Mouse (Mus musculus): ENCODE results near the gene Slc25a21. TPM values are rescaled to one million over a fixed set of nuclear protein-coding genes. Genes with fewer than 3 reads are reported as not detected.

Slc25a21 gene
- total RNA-seq, 2 experiments from 2014 or later: 0.17 to 0.54 TPM

DNA sequence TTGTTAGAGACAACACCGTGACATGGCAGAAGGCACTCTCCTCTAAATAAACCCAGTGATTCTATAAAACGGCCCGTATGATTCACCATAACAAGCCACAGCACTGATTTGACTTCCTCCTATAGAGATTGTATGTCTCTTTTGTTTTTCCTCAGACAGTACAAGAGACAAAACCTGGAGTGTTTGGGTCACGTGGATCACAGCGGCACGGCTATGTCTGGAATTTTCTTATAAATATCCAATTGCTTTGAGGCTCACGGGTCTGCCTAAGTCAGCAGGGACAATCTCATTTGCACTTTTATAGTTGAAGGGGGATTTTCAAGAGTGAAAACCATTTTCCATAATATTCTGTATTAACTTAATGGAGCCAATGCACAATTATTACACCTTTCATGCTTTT is 320.7 kb downstream of the Slc25a21 start:
- DNase-seq: no peak

DNA sequence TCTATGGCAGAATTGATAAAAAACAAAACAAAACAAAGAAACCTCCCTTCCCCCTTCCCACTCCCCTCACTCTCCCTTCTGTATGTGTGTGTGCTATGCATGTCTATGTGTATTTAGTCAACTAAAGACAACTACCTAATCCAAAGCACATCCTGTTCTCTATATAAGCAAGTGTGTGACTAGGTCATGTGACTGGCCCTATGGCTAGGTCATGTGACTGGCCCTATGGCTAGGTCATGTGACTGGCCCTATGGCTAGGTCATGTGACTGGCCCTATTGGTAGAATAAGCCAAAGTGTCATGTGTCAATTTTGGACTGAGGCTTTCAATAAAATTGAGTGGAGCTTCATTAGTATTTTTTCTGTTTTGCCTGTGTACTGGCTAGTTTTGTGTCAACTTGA is 324.1 kb downstream of the Slc25a21 start:
- DNase-seq: no peak

DNA sequence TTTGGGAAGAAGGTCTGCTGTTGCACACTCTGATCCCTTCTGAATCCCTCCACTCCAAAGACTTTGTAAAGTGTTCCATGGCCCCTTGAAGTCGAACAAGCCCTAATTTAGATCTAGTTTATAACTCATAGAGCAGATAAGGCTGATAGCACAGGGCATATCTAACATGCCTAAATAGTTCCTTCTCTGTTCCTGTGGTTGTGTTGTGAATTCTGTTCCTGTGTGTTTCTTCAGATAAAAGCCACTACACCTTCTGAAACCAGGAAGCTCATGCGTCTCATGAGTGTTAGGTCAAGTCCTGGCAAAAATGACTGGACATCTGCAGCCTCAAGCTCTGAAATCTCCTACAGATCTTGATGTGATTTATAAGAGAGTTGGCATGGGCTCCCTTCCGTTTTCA is 326.7 kb downstream of the Slc25a21 start:
- DNase-seq: no peak

DNA sequence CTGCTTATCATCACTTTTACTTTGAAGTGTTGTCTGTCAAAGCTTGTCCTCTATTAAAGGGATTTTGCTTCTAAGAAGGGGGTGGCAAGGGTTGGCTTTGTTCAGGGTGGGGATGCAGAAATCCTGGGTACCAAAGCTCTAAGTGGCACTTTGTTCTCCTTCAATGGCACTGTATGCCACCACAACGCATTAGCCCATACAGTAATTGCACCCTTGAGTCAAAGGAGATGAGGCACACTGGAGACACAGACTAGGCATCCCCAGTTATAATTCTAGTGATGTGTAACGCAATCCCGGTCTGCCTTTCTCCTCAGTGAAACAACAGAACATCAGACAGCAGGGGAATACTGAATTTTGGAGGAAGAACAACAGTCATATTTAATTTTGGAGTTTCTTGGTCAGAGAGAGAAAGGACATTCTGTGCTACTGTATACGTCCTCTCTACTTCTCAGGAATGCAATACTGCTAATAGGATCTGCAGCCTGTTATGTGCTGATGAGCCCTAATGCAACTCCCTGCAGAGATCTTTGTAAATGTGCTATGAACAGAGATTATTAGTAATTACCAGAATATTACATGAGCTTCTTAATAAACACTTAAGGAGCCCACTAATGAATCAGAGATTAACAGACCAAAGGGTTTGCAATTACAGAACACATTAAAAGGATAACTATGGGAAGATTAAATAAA is 333.3 kb downstream of the Slc25a21 start:
- no peak for DNase-seq

DNA sequence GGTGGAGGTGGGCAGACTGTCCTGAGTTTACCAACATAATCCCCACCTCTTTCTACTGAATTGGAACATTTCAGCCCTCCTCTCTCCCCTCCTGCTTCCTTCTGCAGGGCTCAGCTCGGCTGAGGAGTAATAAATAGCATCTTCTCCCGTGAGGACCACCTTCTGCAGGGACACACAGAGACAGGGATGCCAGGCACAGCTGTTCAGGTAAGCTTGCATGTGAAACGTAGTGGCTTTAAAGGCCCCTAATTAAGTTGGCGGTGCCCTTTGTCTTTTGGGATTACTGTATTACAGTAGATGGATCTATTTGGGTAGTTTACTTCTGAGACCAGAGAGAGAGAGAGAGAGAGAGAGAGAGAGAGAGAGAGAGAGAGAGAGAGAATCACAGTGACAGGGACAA is 344.6 kb downstream of the Slc25a21 start:
- DNase-seq: no peak

DNA sequence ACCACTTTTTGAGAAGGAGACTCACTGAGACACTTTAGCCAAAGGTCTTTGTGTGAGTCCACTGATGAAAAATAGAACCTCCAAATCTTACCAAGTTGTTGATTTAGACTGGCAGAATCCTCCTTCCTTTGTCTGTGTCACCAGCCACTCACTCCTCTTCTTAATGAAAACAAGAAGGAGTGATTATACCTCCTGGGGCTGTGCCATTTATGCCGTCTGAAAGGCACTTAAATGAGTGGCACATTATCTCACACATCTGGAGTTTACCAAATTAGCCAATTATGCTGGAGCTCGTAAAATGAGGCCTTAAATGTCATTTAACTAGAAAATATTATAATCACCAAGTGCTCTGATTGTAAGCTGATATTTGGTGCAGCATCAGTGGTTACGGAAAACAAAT is 345.8 kb downstream of the Slc25a21 start:
- DNase-seq: no peak

DNA sequence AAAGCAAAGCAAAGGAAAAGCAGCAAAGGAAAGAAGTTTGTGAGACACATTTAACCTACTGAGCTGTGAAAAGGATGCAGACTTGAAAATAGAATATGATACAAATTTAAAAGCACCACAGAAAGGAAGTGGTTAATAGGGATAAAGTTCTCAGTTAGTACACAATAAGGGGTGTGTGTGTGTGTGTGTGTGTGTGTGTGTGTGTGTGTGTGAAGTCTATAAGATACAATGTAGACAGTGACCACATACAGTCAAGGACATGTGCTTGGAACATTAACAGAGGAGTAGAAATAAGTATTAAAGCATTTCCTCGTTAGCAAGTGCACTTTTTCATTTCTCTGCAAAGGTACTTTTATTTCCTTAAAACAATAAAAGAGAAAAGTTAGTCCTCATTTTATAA is 367.3 kb downstream of the Slc25a21 start:
- DNase-seq: no peak

DNA sequence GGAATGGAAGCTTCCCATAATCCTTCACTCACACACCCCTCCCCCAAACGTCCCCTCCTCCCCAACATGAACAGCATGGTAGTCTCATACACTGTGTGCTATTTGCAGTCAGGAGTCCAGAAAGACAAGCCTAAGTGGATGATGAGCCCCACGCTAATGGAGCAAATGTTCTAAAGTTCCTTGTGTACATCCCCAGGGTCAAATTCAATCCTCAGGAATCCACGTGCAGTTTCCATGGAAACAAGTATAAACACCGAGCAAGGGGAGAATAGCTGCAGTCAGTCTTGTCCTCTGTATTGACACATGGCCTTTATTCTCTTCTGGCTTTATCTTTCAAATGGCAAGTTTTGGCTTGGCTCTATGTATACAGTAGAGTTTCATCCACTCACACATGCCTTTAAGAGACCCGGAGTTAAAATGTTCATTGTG is 367.8 kb downstream of the Slc25a21 start:
- no peak for DNase-seq

DNA sequence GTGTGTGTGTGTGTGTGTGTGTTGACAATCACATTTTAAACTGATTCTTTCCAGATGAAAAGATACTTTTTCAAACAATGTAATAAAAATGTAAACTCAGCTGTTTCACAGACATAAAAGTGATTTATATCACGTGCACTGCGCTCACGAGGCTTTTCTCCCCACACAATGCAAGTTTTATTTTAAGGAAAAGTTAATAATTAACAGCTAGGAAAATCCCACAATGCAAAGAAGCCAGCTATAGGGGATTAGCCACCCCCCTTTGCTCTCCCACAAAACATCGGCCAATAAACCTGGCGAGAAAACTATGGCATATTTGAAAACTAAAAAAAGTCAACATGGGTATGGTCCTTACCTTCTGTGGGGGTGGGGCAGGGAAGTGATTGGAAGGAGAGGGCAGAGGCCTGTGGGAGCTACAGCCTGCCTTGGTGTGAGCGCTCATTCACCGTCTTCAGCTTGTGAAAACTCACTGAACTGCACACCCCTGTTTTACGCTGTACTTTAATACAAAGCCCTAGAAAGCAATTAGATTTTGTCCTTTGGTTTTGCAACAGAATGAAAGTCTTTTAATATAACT is 369.4 kb downstream of the Slc25a21 start:
- no peak for DNase-seq

DNA sequence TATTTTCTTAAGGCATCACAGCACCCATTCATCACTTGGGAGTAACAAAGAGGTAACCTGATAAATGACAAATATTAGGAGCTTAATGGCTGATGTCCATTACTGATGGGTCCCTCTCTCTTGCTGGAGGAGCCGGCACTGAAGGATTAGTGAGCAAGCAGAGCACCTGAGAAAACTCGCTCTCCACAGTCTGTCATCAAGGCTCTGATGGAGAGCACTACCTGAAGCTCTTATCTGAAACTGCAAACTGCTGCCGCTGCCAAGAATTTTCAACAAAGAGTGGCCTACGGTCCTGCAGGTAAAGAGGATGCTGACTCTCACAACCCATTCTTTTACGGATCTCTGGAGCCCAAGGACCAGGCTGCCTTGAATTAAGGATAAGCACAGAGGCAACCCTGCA is 372.6 kb downstream of the Slc25a21 start:
- DNase-seq: no peak

DNA sequence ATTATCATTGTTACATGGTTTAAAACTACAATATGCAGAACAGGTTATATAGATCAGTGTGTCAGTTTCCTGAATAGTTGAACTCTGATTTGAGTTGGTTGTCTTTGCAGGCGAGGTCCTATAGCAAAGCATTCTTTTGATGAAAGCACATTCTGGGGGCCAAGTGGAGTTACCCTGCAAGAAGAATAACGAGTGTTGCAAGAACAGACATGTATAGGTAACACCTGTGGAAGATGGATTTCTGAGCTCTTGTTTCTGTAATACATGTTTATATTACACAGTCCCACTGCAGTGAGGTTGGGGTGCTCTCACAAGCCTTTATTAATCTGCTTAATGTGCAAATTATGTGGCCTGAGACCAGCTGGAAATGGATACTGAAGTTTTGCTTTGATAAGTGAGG is 375.1 kb downstream of the Slc25a21 start:
- no peak for DNase-seq

DNA sequence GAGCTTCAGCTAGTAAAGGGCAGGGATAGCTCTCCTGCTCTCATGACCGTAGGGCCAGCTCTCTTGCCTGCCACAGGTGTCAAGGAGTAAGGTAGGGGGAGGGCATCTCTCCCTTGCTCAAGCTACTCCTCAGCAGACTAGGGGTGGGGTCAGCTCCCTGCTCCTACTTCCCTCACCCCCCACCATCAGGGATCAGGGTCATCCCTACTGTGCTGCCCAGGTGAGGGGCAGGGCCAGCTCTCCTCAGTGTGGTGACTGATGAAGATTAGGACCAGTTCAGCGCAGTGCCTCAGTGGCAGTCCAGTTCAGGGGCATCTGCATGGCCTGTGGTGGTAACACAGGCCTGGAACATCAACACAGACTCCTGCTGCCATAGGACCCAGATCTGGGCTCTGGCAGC is 376.7 kb downstream of the Slc25a21 start:
- DNase-seq: no peak

DNA sequence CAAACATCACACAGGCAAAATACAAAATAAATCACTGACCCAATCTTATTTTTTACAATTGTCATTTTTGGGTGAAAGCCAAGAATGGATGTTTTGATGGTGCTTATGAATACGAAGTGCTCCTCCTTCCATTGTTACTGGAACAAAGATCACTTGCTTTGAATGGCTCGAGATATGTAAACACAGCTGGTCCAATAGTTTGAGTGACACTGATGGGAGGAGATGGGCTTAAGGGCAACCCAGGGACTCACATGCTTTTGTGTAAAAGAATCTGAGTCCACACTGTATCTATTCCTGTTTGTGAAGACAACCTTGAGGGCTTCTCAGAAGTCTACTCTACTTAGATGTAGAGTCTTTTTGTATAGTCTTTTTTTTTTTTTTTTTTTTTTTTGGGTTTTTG is 389.8 kb downstream of the Slc25a21 start:
- DNase-seq: no peak

DNA sequence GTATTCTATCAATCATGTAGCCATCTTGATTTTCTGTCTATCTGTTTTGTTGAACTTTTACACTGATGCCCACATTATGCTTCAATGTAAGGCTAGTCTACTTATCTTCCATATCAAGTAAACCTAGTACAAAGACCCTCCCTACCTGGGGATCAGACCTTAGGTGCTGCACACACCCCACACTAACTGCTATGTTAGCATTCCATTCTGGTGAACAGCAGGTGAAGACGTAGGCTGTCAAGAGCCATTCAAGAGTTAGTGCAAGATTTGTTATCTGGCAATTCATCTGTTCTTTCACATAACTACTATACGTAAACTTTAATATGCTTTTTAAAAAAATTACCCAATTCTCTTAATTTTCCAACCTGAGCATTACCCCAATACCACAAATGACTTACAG is 390.2 kb downstream of the Slc25a21 start:
- no peak for DNase-seq

DNA sequence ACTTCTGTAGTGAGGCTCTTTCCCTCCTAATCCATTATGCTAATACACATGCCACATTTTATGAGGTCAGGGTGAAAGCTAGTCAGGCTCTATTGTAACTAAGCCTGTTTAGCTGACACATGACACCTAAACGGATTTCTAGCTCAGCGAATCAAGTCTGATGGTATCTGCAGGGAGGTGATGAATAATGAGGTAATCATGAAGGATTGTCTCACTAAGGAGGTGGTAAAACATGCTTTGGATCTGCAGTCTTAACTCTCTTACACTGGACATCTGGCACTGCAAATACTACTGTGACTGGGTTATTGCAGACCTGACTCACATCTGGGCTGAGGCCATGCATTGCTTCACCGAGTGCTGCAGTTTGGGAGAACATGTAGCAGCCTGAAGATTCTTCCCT is 392.8 kb downstream of the Slc25a21 start:
- DNase-seq: no peak

DNA sequence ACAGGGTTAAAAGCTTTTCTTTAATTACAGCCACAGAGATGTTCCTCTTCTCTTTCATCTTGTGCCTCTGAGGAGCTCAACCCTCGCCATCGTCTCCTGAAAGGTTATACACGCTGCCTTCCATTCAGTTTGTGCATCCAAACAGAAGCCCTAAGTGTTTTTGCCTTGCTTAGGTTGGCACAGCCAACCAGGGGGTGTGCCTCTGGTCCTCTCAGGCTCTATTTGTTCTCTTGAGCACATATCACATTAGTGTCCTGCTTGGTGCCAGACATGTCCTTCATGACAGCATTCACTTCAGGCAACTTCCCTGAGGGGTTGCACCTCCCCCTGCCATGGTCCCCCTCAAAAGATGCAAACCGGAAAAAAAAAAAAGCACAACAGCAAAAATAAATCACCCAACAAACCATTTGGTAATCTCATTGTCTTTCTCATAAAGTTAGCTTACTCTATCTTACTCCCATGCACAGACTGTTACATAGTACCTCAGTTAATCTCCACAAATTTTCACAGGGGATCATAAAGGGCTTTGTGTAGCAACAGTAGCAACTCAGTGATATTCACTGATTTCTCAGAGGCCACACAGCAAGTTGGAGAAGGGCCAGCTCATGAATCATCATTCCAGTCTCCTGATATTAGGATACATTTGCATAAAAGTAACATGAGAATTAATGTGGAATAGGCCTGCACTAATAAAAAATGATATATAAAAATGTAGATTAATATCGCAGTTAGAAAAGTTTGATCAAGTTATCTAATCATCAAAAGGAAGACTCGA is 398.4 kb downstream of the Slc25a21 start:
- peak; percentile 23 for DNase-seq

DNA sequence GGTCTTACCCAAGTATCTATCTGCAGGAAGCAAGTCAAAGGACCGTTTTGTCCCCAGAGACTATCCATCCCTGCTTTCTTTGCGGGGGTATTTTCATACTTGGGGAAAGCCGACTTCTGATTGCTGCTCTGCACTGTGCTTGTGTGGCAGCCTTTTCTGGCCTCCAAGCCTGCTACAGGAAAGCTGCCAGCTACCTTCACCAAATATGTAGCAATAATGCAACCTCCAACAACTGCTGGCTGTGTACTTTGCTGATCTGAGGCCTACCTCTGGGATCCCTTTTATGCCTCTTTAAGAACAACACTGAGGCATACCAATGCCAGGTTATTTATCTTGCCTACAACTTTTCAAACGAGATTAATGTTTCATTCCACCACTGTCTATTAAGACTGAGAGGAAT is 408.0 kb downstream of the Slc25a21 start:
- no peak for DNase-seq

DNA sequence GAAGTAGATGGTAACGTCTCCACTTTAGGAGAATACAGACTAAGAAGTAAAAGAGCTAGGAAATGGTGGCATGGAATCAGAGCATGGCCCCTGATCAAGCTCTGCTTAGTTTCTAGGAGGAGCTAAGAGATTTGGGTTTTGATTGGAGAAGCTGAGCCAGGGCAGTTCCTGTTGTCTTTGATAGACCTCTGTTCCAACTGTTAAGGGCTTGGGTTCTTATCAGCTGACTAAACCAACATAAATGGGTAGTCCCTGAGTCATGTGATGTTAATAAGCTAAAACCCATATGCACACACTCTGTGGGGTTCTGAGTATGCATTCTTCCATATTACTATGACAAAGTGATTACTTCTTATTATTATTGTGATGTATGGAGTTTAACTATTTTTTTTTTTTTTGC is 412.0 kb downstream of the Slc25a21 start:
- DNase-seq: no peak

DNA sequence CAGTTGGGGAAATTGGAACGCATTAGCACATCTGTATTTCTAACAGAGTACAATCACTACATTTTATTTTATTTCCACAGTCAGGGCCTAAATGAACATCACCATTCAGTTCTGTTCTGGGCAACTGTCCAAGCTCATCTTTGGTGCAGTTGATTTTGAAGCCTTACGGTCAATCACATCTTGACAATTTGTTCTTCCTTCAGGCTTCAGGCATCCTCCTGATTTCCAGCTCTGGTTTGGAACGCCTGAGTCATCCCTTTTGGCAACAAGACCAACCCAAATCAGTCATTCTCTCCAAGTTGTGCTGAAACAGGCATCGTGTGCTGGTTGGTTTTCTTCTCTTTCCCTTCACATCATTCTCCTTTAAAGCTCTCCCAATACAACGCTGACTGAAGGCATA is 416.1 kb downstream of the Slc25a21 start:
- no peak for DNase-seq

DNA sequence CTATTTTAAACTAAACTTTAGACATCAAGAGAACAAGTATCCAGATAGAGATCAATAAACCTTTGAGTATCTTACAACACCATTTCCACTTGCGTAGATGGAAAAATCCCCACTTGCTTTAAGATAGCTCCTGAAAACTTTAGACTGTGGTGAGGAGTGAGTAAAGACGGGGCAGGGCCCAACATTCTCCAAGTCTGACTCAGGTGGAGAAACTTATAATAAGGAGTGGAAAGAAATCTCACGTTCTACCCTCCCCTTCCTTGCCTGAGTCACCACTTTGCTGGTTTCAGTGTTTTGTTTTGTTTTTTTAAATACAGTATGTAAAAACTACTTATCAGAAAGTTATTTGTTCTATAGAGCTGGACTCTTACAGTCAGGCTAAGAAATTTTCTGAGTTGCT is 417.7 kb downstream of the Slc25a21 start:
- no peak for DNase-seq

DNA sequence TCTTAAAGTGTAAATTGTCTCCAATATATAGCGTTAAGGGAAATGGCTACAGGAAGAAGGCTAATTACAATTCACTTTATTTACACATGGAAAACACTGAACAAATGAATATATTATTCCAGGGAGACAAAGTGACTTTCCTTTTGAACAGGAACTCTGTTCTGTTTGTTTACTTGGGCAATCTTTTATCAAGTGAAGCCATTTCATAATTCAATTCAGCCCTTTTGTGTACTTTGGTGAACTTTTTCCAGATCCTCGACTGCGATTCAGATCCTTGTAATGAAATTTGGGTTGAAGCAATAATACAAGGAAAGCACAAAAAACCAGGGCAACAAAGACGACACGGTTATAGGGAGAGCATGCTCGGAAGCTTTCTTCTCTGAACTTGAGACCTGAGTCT is 423.3 kb downstream of the Slc25a21 start:
- no peak for DNase-seq

DNA sequence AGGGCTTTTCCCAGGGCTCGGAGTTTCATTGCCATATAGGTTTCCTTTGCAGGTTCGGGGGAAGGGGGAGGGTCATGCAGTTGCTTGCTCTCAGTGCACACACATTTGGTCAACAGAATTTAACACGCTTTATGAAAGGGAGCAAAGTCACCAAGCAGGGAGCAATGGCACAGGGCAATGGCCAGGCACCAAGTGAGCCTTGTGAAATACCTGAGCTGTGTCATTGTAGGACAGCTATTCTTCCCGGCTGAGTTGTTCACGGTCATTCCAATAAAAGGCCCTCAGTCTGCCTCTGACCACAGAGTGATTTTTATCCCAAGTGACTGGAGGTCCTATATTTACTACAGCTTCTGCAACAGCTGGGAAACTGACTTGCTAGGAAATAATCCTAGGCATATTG is 427.9 kb downstream of the Slc25a21 start:
- DNase-seq: no peak

DNA sequence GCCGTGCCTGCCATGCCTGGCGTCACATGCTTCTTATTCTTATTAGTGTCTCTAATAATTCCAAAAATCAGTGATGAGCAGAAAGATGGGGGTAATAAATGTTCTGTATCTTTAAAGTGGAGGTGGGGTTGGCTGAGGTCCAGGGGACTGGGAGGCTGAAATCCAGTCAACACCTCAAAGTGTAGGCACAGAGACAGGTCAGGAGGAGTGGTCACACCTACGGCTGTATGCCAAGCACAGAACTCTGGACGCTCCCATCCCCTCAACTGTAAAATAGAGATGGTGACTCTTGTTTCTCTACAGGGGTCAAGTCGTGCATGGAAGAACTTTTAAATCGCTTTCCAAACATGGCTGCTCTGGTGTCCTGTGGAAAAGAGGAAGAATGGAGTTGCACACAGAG is 429.8 kb downstream of the Slc25a21 start:
- no peak for DNase-seq

DNA sequence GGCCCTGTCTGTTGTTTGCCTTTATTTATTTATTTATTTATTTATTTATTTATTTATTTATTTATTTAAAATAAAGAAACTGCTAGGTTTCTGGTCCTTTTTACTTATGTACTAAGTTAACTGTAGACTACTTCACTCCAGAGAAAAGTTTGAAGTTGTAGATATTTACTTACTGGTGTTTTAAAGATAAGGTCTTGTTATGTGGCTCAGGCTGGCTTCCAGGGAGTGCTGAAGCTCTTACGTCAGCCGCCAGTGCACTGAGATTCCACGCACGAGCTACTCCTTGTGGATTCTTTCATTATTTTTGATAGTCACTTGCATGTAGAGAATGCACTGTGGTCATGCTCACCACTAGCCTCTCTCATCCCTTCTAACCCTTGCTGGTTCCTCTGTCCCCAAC is 460.2 kb downstream of the Slc25a21 start:
- no peak for DNase-seq

Data from heart, postnatal 4 days (tissue).